13 mouse cellular contexts compared by ENCODE assay signal in genomic region chr1:137620672-137621071, GRCm38 (mm10).
A peak's percentile ranks its signal among the peaks of the same experiment; 100 is the strongest.
DNase-seq lines count a peak whose midpoint lies in the region; ATAC-seq and TF ChIP-seq lines count a peak whose summit lies in the region.
"Had no signal": no experiment of that assay in that cellular context is flagged by ENCODE, and none has a peak within 500 bp of the region (broad histone marks: within the 10 kb centered on the region; RNA-seq: fewer than 3 reads in every experiment).

No protein-coding gene starts in this region.

- intact Hi-C loops in heart, postnatal 10 days (cut with DNase I), result loop anchor here (2.0 kb wide), 1 partner anchor 24 kb away; no protein-coding TSS in a partner anchor

- no peak overlapping the region for H3K27ac ChIP-seq in kidney, postnatal 0 days
- H3K27ac ChIP-seq in kidney, embryonic 16.5 days (ENCODE audit: low read length), result no peak overlapping the region
- no peak overlapping the region for H3K27ac ChIP-seq in intestine, embryonic 16.5 days (ENCODE audit: low read length)
- H3K27ac ChIP-seq: embryonic facial prominence, embryonic 10.5 days; hindbrain, postnatal 0 days; limb, embryonic 12.5 days; macrophage had no signal

- no peak for TF ChIP-seq CTCF in kidney, postnatal 0 days (IDR thresholded peaks at IDR 0.05; ENCODE audit: low read depth)

- ATAC-seq in kidney, postnatal 0 days (replicated peaks; ENCODE audit: low FRiP score, low read depth), result no peak
- ATAC-seq in kidney, embryonic 16.5 days (ENCODE audit: low FRiP score, low TSS enrichment), result no peak
- ATAC-seq in intestine, embryonic 16.5 days, result no peak
- ATAC-seq: hindbrain, postnatal 0 days had no signal

- no peaks in the 10 kb centered on the region for H3K9me3 ChIP-seq in kidney, postnatal 0 days (replicated peaks; ENCODE audit: low read length)
- H3K9me3 ChIP-seq in kidney, embryonic 16.5 days (ENCODE audit: low read length), result no peaks in the 10 kb centered on the region
- H3K9me3 ChIP-seq in intestine, embryonic 16.5 days (ENCODE audit: control insufficient read depth, low read length), result no peaks in the 10 kb centered on the region
- H3K9me3 ChIP-seq: embryonic facial prominence, embryonic 10.5 days; limb, embryonic 12.5 days had no signal

- H3K9ac ChIP-seq in kidney, postnatal 0 days (ENCODE audit: low read depth, low read length), result no peak overlapping the region
- no peak overlapping the region for H3K9ac ChIP-seq in kidney, embryonic 16.5 days (replicated peaks; ENCODE audit: low read length)
- no peak overlapping the region for H3K9ac ChIP-seq in intestine, embryonic 16.5 days (ENCODE audit: low read depth, low read length)
- H3K9ac ChIP-seq: limb, embryonic 12.5 days had no signal

- 75% methylated on average over 5 of the region's 5 CpGs for WGBS in kidney, postnatal 0 days
- 77% methylated on average over 5 of the region's 5 CpGs for WGBS in kidney, embryonic 16.5 days
- WGBS in intestine, embryonic 16.5 days, result 72% methylated on average over 5 of the region's 5 CpGs

- H3K27me3 ChIP-seq in kidney, postnatal 0 days (ENCODE audit: insufficient read depth, low read length), result no peaks in the 10 kb centered on the region
- H3K27me3 ChIP-seq in kidney, embryonic 16.5 days (ENCODE audit: insufficient read depth, low read length), result no peaks in the 10 kb centered on the region
- no peaks in the 10 kb centered on the region for H3K27me3 ChIP-seq in intestine, embryonic 16.5 days (replicated peaks; ENCODE audit: control insufficient read depth, insufficient read depth, low read length)
- H3K27me3 ChIP-seq: limb, embryonic 12.5 days had no signal

- H3K36me3 ChIP-seq in kidney, postnatal 0 days (ENCODE audit: insufficient read depth, low read length), result no peaks in the 10 kb centered on the region
- H3K36me3 ChIP-seq in kidney, embryonic 16.5 days (ENCODE audit: insufficient read depth, low read length), result no peaks in the 10 kb centered on the region
- H3K36me3 ChIP-seq in intestine, embryonic 16.5 days (ENCODE audit: control insufficient read depth, insufficient read depth, low read length), result no peaks in the 10 kb centered on the region
- H3K36me3 ChIP-seq: embryonic facial prominence, embryonic 10.5 days; limb, embryonic 12.5 days had no signal

- DNase-seq in kidney, postnatal 0 days (ENCODE audit: low spot score), result peak; percentile 2
- DNase-seq in heart, adult 8-10 months (ENCODE audit: low spot score), result peak; percentile 51
- peak; percentile 17 to 18 for DNase-seq in heart, postnatal 10 days
- peak; percentile 7 for DNase-seq in lung, postnatal 14 days
- no peak for DNase-seq in spleen, postnatal 4 days (ENCODE audit: low spot score in 2 of 2)
- DNase-seq: cerebellum, adult 18-20 months had no signal

- H3K4me2 ChIP-seq in kidney, postnatal 0 days (ENCODE audit: low read length), result no peak overlapping the region
- H3K4me2 ChIP-seq in kidney, embryonic 16.5 days (replicated peaks; ENCODE audit: low read depth, low read length), result no peak overlapping the region
- no peak overlapping the region for H3K4me2 ChIP-seq in intestine, embryonic 16.5 days (ENCODE audit: low read depth, low read length)
- H3K4me2 ChIP-seq: limb, embryonic 12.5 days had no signal

- no peak overlapping the region for H3K4me3 ChIP-seq in kidney, postnatal 0 days (replicated peaks; ENCODE audit: low read depth, low read length)
- no peak overlapping the region for H3K4me3 ChIP-seq in kidney, embryonic 16.5 days (ENCODE audit: low read length)
- H3K4me3 ChIP-seq in intestine, embryonic 16.5 days (ENCODE audit: low read length), result no peak overlapping the region
- H3K4me3 ChIP-seq: embryonic facial prominence, embryonic 10.5 days; limb, embryonic 12.5 days; myocyte had no signal

- H3K4me1 ChIP-seq in kidney, postnatal 0 days (replicated peaks; ENCODE audit: insufficient read depth, low read length), result no peaks in the 10 kb centered on the region
- no peaks in the 10 kb centered on the region for H3K4me1 ChIP-seq in kidney, embryonic 16.5 days (ENCODE audit: insufficient read depth, low read length)
- no peaks in the 10 kb centered on the region for H3K4me1 ChIP-seq in intestine, embryonic 16.5 days (ENCODE audit: control insufficient read depth, insufficient read depth, low read length)
- H3K4me1 ChIP-seq: embryonic facial prominence, embryonic 10.5 days had no signal

Comparison
In these comparisons a context has a peak if more than half of its experiments do, and no peak if none do; other contexts are left out.
1. DNase-seq: peak in kidney, postnatal 0 days (single experiment), heart, adult 8-10 months (single experiment), heart, postnatal 10 days (2 of 2) and lung, postnatal 14 days (single experiment); none in spleen, postnatal 4 days (0 of 2).